Mouse (Mus musculus) left cerebral cortex, adult 11 months (tissue): ENCODE measurements at regions not wholly inside any gene's neighbourhood (a gene's known extent, or its start where the extent isn't known, plus 50 kb on each side); places are given as distances from the start of the nearest gene placed in this dataset.
A peak's percentile ranks its signal among the peaks of the same experiment; 100 is the strongest.

ENCODE experiments used
- DNase-seq: peaks from one replicate; pipeline ENCODE4 v3.0.0; 2022; ENCODE audit warnings: low spot score

DNA sequence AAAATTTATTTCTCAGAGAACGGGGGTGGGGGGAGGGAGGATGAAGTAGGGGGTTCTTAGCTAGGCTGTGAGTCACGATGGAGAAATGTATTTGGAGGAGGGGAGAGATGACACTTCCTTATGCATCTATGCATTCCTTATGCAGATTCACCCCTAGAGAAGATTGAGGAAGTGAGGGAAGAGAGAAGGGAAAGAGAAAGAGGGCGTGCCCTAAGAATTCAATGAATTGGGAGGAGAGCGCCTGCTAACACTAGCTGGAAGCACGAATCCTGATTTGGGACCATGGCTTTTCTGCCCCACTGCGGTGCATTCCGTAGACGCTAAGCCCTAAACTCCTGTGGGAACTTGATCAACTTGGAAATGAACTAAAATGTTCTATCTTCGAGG, 56.1 kb downstream of the Foxi3 start:
- DNase-seq = no peak

DNA sequence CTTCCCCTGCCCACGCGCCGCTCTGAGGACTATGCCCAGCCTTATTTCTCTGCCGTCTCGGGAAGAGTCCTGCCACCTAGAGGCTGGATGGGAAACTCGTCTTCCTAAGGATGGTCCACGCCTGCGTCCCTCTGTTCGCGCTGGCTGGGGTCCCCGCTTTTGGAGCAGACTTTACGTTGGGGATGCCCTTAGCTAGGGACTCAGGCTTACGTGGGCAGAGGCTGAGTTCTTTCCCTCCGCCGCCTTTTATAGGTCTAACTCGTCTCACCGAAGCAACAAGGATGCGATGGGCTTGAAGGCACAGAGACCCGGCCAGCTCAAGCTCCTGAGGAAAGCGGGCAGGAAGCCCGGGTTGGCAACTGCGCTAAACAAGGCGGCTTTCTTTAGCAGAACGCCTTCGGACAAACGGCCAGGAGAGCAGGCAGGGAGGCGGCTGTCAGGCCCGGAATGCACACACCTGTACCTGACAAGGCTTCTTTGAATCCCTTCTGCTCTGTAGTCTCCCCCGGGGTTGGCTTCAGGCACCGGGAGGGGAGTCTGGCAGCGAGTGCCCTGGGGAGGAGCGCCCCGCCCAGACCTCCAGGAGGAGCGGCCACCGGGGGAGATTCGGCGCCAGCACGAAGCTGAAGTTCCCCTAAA, 56.6 kb downstream of the Foxi3 start:
- DNase-seq = peak; percentile 7

DNA sequence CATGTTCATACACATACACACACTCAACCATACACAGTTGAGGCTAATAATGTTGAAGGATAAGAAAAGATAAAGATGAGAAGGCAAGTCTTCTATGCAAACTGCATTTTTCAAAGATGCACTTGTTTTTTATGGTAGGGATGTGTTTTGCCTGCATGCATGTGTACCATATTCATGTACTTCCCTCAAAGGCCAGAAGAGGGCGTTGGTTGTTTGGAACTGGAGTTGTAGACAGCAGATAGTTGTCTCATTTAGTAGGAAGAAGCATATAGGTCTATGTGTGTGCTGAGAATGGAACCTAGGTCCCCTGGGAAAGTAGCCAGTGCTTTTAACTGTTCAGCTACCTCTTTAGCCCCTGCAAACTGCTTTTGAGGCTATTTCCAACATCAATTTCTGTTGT, 60.1 kb downstream of the Foxi3 start:
- no peak for DNase-seq

DNA sequence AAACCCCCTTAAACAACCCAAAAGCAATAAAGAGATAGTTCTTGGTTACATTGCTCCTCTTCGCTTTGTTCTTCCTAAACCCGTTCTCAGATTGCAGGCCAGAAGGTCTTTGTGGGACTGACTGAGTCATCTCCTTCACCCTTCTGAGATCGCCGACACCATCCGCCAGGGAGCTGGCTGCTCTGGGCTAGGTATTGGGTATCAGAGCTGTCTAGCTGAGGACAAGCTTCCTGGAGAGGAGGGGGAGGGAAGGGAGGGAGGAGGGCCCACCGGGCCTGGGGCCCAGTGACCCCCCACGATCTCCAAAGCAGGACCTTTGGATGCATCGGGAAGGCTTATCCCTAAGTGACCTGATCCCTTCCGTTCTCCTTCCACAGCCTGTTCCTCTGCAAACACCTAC, 65.0 kb downstream of the Foxi3 start:
- no peak for DNase-seq

DNA sequence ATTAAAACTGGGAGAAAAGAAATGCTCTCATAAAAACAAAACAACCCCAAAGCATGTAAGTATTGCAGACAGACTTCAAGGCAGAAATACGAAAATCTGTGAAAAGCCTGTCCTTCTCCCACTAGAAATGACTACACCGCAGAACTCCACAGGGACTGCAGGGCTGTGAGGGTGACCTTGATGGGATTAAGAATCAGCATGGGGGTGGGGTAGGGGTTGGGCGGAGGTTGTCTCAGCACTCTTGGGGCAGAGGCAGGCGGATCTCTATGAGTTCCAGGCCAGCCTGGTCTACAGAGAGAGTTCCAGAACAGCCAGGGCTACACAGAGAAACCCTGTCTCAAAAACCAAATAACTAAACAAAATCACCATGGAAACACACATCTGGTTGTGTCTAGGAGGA, 69.1 kb downstream of the Foxi3 start:
- no peak for DNase-seq

DNA sequence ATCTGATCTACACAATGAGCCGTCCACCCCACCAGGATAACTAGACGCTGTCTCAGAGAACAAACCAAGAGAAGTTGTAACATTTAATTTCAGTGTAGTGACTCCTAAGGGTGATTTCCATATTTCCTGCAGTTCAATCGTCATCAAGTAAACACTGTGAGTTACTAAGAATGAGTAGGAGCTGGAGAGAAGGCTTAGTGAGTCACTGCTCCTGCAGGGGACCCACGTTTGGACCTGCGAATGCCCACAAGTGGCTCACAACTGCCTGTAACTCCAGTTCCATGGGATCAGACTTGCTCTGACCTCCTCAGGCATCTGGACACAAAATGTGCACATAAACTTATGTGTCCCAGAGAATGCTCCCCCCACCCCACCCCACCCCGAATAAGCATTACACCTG, 73.3 kb downstream of the Foxi3 start:
- no peak for DNase-seq

DNA sequence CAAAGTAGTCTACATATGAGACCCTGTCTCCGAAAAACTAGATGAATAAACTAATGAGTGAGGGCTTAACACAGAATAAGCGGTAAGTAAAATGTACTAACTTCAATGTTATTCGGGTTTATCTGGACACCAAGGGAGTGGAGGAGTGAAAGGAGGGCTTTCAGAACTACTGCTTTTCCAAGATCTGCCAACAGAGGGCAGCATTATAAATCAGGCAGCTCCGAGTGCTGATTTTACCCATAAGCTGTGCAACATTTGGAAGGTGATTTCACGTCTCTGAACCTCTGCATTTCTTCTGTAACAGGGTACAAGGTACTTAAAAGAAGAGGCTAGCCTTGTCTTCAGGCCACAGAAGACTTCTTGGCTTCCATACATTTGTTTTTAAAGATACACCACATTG, 74.2 kb downstream of the Foxi3 start:
- DNase-seq = no peak

DNA sequence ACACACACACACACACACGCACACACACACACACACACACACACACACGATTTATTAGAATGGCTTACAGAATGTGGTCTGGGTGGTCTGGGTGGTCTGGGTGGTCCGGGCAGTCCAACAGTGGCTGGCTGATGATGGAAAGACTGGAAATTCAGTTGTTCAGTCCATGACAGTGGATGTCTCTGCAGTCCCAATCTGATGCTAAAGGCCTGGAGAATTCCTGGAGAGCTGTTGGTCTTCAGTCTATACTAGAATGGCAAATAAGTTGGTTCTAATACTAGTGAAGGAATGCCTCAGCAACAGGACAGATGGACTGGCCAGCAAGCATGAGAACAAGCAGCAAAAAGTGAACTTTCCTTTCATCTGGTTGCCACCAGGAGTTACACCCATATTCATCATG, 87.9 kb downstream of the Foxi3 start:
- DNase-seq = no peak

DNA sequence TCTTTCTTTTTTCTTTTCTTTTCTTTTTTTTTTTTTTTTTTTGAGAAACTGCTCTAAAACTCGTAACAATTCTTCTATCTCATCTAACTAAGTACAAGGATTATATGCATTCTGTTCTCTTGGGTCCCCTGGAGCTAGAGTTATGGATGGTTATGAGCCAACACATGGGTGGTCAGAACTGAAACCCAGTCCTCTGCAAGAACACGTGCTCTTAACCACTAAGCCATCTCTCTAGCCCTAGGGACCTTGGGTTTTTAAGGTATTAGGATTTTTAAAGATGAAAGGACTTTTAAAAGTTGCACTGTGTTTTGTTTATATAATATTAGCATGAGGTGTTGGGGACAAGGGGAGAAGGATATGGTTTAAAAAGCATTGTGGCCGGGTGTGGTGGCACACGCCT, 88.9 kb downstream of the Foxi3 start:
- no peak for DNase-seq

DNA sequence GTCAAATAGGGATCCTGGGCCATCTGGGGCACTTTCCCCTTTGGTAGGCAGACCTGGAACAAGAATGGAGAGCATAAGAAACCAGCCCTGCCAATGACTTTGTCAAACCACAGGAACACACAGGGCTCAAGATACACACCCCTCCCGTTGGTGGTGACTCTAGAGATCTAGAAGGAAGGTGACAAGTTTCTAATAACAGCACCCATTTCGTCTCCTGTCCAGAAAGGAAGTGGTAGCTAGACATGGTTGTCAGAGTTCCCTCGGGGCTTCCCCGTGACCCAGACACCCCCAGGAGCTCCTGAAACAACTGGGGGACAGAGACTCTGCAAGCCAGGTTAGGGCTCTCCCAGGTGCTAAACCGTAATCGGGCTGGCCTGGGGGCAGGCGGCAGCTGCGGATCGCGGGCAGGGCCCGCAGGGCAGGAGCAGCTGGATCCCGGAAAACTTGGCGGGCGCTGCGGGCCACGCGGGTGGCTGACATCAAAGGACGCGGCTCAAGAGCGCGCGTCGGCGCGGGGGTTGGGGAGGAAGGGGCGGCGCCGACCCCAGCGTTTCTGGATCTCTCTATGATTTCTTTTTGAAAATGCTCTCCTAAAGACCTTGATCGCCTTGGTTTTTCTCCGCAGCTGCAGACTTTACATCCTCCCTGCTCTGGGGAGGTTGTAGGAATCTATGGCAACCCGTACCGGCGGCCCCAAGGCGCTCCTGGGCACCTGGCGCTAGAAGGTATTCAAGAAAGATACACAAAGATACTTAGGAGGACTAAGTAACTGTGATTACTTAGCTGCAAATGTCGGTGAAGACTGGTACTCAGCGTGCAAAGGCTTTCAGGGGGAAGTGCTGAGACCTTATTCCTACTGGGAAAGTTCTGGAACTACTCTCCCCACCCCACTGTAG, 92.1 kb downstream of the Foxi3 start:
- no peak for DNase-seq

DNA sequence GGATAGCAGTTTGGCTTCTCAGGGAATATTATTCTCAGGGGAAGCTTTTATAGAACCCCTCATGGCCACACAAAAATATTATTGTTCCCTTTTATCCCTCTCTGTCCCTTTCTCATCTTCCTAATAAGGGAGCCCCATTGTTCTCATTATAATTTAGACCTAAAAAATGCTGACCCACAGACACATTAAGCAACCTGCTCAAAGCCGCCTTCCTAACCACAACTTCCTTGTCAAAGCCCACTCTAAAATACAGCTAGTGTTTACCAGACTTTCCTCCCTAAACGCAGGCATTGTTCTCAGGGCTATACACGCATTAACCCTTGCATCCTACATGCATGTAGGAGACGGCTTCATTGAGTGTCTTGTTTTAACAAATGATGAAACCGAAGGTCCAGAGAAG, 93.9 kb downstream of the Foxi3 start:
- no peak for DNase-seq

DNA sequence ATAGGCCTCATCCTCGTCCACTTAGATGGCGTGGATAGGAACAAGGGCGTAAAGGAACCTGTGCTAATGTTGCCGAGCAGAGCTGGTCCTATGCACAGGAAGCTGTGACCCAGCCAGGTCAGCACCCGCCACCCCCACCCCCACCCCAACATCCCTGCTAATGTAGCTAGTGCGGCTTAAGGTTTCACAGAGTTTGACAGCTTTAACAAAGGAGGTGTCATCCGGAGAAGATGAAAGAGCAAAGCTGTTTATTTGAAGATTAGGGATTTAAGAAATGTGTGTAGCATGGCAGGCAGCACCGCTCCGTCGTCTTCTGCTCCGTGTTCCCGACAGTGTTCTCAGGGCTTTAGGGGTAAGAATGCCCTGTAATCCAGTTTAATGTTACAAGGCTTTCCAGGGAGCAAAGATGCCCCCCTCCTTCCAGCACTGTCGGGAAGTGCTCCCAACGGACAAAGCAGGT, 93.5 kb downstream of the Thnsl2 start:
- no peak for DNase-seq

DNA sequence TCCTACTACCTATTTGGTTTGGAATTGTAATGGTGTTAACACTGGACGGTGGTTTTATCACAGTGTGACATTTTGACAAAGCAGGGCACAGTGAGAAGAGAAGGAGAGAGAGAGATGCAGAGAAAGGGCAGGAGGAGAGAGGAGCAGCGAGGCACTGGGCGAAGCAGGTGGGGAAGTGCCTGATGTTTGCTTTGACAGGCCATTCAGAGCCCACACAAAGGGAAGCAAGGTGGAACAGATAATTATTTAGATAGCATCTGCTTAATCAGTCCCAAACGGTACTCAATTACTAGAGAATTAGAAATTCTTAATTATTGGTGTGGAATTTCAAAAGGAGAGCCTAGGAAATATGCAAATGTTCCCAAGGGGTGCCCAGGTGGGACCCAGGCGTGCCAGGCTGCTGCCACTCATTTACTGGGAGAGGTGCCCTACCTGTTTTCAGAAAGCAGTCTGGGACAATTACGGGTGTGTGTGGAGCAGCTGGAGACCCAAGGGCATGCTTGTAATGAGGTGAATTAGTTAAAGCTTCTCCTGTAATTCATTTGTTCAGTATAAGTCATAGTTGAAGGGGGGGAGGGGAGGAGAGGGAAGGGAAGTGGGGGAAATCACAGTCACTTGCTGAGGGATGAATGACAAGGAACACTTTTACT, 86.9 kb downstream of the Thnsl2 start:
- DNase-seq = no peak

DNA sequence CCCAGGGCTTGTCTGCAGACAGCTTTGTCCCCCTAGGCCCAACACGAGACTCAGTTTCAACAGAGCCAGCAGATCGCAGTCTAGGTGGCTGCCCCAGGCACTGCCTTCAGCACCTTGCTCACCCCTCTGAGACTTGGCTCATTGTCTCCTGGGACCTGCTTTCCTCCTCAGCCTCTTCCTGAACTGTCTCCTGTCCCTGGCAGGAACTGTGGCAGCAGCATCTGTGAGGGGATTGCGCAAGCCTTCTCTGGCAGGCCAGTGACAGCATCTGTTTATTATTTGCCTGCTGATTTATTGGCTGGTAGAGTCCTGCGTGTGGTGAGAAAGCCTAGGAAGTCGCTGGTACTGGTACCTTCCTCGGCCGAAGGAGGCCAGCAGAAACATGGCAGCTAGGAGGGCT, 84.1 kb downstream of the Thnsl2 start:
- no peak for DNase-seq

DNA sequence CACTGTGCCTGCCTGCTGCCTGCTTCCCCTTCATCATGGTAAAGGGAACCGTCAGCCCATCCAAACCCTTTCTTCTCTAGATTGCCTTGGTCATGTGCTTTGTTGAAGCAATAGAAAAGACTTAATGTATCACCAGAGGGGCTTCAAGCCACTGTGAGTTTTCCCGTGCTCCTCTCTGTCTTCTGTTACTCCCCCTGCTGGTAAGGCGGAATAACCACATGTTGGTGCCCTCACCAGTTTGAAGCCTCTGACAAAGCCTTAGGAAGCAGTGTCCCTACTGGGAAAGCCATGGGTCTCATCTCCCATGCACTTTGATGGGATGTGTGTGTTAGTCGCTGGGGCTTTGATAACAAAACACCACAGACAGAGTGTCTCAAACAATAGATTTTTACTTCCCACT, 81.3 kb downstream of the Thnsl2 start:
- no peak for DNase-seq

DNA sequence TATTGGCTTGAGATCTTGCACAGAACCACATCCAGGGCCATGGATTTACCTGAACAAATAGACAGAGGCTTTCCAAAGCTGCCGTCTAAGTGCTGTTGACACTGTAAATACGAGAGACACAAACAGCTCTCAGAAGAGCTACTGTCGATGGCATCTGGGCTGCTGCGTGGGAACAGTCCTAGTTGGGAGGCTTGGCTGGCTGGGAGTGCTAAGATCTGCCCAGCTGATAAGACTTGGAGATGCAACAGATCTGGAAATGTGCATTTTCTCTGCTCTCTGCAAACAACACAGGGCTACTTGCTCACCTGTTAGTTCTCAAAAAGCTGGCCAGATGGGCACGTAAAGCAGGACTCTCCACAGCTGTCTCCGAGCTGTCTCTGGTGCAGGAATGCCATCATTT, 78.8 kb downstream of the Thnsl2 start:
- no peak for DNase-seq

DNA sequence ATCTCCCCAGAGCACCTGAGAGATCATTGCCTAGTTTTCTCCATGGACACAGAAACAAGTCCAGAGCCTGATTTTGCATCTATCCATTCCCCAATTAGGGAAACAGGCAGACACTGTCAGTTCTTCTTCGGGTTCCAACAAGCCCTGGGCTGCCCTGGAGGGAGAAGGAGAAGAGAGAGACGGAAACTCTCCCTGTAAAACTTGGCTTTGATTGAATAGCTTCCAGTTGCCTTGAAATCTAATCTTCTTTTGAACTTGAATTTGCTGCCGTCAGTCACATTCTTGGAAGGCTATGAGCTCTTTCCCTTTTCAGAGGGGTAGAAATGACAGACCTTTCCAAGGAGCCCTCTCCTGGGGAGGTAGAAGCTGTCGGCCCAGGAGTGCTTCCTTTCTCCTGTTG, 75.0 kb downstream of the Thnsl2 start:
- DNase-seq = no peak

DNA sequence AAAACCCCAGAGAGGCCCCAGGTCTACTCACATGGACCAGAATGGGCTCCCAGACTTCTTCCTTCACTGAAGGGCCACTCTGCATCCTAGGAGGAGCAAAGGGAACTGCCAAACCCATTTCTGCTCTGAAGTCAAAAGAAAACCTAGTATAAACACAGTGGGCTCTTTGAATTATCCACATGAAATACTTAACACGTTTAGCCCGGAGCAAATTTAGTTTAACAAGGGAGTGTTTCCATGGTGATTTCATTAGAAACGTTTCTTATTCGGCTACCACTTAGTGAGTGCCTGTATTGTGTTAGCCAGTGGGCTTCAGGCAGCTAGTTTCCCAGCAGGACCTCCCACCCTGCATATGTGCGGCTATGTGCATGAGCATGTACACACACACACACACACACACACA, 69.4 kb downstream of the Thnsl2 start:
- no peak for DNase-seq
